Mouse (Mus musculus) frontal cortex, postnatal 10 days (tissue): ENCODE measurements around the gene Parp11.
A peak's percentile ranks its signal among the peaks of the same experiment; 100 is the strongest.

Experiments used
- DNase-seq, 2 experiments: peaks; one replicate each; pipeline ENCODE4 v3.0.0; 2022; ENCODE audit warnings: low spot score in 2 of 2, mixed read lengths in 1 of 2

Parp11 gene

DNA sequence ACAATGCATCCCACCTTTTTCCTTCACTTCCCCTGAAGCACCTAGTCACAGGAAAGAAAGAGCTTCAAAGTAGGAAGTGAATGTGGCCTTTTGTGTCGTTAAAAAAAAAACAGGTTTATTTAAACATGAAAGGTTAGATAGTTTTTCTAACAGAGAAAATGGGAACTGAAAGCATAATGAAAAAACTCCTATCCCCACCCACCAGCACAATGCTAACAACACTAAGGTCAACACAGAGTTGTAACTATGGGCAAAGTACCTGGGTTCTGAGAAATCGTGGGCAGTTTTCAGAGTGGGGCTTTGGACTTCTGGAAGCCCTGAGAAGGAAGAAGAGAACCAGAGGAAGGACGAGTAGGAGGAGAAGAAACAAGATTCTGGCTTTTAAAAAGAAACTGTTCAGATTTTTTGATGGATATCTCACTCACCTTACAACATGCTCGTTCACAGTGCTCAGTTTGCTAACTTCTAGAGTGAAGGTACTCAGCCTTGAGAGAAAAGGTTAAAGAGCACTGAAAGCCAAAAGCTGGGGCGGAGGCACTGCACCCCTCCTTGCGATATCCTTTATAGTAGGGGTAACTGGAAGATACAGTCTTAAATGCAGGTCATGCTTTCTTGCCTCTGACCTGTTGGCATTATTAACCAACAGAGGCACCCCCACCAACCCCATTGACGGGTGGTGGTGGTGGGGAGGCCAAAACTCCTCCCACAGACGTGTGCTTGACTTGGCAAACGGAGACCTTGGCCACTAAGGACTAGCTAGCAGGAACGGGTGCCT is 1.2 kb downstream of the Parp11 start:
- no peak for DNase-seq

GRCm38 (mm10) chr6:127448869-127449268 is 2.2 kb downstream of the Parp11 start:
- no peak for DNase-seq

- DNase-seq, result no peak
Observed at GRCm38 (mm10) chr6:127449531-127450422, 3.1 kb downstream of the Parp11 start.

DNA sequence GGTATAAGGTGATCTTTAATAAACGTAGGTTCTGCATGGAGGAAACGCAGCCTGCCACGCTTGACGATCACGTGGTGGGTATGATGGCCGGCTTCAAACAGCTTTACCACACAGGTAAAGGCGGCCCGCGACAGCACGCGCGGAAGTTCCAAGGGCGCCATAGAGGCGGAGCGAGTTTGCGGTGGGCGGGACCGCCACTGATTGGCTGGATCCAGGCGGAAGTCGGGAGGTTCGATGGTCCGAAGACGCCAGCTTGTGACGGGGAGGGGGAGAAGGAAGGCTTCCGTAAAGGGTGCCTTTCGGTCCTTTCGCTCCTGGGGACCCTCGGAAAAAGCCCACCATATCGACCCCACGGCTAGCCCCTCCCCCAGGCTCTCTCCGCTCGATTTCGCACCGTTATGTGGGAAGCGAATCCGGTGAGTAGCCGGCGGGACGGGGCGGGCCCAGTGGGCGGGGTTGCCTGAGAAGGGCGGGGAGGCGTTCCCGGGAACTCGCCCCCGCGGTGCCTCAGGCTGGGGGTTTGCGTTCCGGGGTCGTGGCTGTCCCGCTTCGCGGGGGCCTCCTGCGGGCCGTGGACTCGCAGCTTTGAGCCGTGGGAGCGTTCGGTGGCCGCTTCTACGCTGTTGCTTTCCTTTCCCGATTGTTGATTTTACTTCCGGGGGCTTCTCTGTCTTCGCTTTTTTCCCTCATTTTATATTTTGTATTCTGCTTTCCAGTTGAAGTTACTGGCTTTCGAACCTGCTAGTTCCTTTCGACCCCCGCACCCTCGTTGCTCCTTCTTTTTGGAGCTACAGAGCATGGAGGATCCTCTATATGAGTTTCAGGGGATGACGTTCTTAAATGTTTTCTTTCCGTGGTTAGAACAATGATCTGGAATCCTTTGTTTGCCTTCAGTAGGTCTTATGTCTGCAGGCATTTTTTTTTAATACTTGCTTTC is 7.0 kb downstream of the Parp11 start:
- DNase-seq, result peak; percentile 85 to 90

DNA sequence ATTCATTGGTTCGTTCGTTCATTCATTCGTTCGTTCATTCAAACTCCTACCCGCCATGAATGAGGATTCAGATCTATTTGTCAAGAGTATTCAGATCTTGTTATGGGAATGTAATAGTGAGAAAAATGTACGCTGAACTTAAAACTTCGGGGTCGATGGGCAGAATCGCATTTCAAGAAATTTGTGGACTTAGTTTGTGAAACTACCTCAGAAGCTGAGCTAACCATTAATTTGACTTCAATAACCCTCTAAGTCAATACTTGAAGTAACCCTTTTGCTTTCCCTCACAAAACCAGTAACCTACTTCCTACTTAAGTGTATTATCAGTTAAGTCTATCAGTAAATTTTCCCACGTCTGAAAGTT is 7.7 kb downstream of the Parp11 start:
- no peak for DNase-seq

DNA sequence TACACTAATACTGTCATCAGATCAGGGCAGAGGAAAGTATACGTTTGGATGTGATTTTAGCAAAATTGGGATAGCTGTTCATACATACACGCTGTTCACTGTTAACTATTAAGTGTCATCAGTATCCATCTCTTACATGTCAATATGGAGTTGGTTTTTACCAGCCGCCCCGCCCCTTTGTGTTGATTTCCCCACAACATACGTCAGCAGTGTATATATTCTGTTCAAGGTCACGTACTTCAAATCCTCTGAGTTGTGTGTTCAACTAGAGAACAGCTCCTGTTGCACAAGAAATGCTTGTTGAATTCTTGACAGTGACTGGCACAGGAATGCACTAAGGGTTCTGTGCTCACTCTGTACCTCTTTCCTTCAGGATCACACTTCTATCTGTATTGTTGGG is 8.2 kb downstream of the Parp11 start:
- no peak for DNase-seq

DNA sequence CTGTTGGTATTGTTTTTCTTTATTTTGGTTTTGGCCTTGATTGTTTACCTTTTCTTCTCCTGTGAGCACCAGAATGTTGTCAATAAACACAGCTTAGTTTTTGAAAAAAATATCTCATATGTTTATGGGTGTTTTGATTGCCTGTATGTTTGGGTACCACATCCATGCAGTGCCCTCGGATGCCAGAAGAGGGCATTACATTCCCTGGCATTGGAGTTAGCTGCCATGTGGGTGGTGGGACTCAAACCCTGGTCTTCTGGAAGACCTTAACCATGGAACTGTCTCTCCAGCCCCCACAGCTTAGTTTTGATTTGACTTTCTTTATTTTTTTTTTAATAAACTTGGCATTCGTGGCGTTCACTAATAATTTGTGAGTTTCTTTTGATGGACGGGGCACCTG is 8.8 kb downstream of the Parp11 start:
- no peak for DNase-seq

GRCm38 (mm10) chr6:127456769-127457168 is 10.1 kb downstream of the Parp11 start:
- DNase-seq, result no peak

GRCm38 (mm10) chr6:127459776-127460175 is 13.1 kb downstream of the Parp11 start:
- DNase-seq, result no peak

DNA sequence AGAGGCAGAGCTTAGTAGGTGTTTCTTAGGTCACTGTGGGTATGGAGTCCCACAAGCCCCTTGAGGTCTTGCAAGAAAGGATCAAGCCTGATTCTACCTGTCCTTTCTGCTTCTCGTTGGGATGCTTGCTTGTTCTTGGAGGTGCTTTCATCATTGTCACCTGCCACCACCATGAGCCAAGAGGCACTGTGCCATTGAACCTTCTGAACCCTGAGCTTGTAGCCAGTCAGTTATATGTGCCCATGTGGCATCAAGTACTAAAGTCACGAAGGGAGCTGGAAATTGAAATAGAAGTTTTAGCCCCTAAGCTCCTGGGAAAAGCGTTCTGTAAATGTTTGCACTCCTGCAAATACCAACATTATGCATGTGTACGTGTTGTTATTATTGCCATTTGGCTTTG is 14.9 kb downstream of the Parp11 start:
- DNase-seq, result no peak

GRCm38 (mm10) chr6:127462251-127462650 is 15.6 kb downstream of the Parp11 start:
- DNase-seq, result no peak

DNA sequence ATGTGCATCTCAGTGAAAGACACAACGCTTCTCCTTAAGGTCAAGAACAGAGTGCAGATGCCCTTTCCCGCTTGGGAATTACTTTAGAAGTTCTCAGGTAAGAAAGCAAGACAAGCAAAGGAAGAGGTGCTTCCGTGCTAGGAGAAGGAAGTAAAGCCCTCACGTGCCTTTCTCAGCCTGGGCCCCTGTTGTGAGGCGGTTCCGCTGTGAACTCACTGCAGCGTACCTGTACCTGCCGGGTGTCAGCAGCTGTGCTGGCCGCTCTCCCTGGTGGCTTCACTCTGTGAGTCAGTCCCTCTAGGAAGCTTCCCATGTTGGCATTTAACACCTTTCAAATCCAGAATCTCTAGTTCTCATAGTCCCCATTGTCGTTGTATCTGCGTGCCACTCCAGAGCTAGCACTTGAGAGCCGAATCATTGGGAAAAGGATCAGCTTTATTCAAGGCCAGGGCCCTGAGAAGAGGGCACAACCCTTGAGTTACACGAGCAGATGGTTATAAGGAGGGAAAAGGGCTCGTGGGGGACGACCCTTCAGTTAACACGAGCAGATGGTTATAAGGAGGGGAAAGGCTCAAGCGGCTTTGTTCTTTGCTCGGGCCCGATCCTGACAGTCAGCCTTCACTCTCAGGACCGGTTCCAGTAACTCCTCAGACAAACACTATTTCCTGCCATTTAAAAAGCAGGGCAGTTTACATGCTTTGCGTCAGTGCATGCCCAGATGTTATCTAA is 16.8 kb downstream of the Parp11 start:
- no peak for DNase-seq

DNA sequence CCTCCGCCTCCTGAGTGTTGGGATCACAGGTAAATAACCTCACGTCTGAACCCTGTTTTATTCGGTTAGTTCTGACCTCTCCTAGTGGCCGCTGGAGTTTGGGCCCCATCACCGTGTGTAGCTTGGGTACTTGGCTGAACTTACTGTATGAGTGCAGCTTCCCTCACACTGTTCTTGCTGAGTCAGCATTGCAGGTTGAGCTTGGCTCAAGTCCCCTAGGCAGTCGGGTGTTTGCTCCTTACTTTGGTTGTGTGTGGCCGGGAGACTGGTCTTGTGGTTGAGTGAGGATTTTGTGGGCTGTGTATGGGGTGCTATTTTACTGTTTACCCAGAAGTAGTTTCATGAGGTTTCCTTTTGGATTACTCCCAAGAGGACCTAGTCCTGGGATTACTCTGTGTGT is 17.9 kb downstream of the Parp11 start:
- DNase-seq, result no peak

DNA sequence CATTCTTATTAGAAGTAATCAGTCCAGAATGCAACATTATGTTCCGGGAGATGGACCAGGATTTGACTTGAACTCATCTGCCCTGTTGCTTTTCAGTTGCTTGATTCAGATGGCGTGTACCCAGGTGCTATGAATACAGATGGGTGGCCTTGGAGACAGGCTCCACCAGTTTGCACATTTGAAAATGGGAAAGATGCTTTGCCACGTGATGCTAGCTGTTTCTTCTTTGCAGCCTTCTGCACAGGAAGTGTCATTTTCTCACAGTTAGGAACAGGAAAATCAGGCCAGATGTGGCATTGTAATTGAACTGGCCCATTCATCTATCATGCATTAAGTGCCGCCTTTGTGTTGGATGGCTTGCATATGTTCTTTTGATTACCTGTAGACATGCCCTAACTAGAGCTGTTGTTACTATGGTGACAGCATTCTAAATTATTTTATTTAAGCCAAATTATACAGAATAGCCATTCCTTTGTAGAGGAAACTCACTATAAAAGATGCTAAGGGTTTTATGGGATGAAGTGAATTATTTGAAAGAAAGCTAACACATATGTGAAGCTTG is 20.2 kb downstream of the Parp11 start:
- peak in 1 of 2 experiments; percentile 31 for DNase-seq

GRCm38 (mm10) chr6:127472078-127472477 is 25.4 kb downstream of the Parp11 start:
- no peak for DNase-seq

- no peak for DNase-seq
Observed at GRCm38 (mm10) chr6:127473961-127474360, 27.3 kb downstream of the Parp11 start.

- no peak for DNase-seq
Observed at GRCm38 (mm10) chr6:127475231-127475630, 28.6 kb downstream of the Parp11 start.

GRCm38 (mm10) chr6:127491046-127491445 is 44.4 kb downstream of the Parp11 start:
- no peak for DNase-seq

GRCm38 (mm10) chr6:127492561-127492960 is 45.9 kb downstream of the Parp11 start:
- no peak for DNase-seq

DNA sequence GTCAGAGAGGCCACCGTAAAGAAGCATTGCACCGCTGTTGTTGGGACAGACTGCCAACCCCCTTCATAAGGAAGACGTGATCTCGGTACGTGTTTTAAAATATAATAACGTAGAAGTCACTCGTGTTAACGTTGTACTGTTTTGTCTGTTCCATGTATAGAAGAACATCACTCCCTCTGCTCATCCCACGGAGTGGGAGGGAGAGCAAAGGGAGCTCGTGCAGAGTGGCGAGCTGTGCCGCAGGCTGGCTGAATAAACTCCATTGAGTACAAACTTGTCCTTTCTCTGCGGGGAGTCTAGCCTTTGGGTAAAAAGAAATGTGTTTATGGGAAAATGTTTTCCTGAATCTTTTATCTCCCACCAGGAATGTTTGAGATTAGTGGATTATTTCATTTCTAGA is 47.1 kb downstream of the Parp11 start:
- no peak for DNase-seq

- DNase-seq, result no peak
Observed at GRCm38 (mm10) chr6:127494357-127494756, 47.7 kb downstream of the Parp11 start.
